Mouse (Mus musculus): ENCODE results near the gene Grin3a. TPM values are rescaled to one million over a fixed set of nuclear protein-coding genes. Genes with fewer than 3 reads are reported as not detected.

Gene Grin3a
- total and polyA plus RNA-seq, 3 experiments = 0.04 to 0.10 TPM; not detected in 1

- Histone ChIP-seq H3K4me1 (ENCODE audit: control insufficient read depth in 1 of 2, insufficient read depth in 2 of 2, low read length in 2 of 2) (no peaks in the 10 kb centered on the region), H3K79me2 (ENCODE audit: control insufficient read depth, insufficient read depth, low read length, poor library complexity) (no peaks in the 10 kb centered on the region), H3K27ac (ENCODE audit: control insufficient read depth, low read depth, low read length) (no peak overlapping the region), H3K36me3 (ENCODE audit: control insufficient read depth in 1 of 2, insufficient read depth in 2 of 2, low read length in 2 of 2) (no peaks in the 10 kb centered on the region), H3K9ac (ENCODE audit: control insufficient read depth, low read depth, low read length, poor library complexity, severe bottlenecking) (no peak overlapping the region), H3K9me3 (replicated peaks; ENCODE audit: insufficient read depth, low read length) (no peaks in the 10 kb centered on the region), H3K27me3 (ENCODE audit: control insufficient read depth in 1 of 2, insufficient read depth in 2 of 2, low read length in 2 of 2) (no peaks in the 10 kb centered on the region; a peak in 1 of 4 replicates), H3K4me3 (ENCODE audit: control insufficient read depth in 1 of 2, insufficient read depth in 1 of 2, low read depth in 2 of 2, low read length in 2 of 2) (no peak overlapping the region)
- peak; percentile 34 for DNase-seq (ENCODE audit: low read depth, low spot score)
- TF ChIP-seq CHD1 (IDR thresholded peaks at IDR 0.05; ENCODE audit: low read depth, low read length) = no peak
- TF ChIP-seq RCOR1 (IDR thresholded peaks at IDR 0.05; ENCODE audit: low read depth, low read length) = peak; percentile 78
- 0 out of 2 replicates have a peak, but pooled peaks have one; percentile 7 for TF ChIP-seq GATA1 (IDR thresholded peaks at IDR 0.05; ENCODE audit: low read depth, low read length)
- TF ChIP-seq EP300 (IDR thresholded peaks at IDR 0.05; ENCODE audit: low read depth in 1 of 2, low read length in 2 of 2) = peak in 1 of 2 experiments; percentile 22; a peak in 1 of 4 replicates
- TF ChIP-seq GABPA (IDR thresholded peaks at IDR 0.05; ENCODE audit: low read depth, low read length) = no peak
Measured at GRCm38 (mm10) chr4:49616924-49617323, 228.6 kb downstream of the Grin3a start.

Other genes starting within 250 kb of the Grin3a start
- gene Tmem246, start 247.9 kb downstream of the Grin3a start, total RNA-seq (2012; rRNA removed) = 2.6 and 2.9 TPM in 2 replicates
- 10 to 100 TPM in 1 of 2 experiments, not detected in 1; 11.1 TPM for gene Tmem246, start 247.9 kb downstream of the Grin3a start, polyA plus RNA-seq (2012; ENCODE audit: insufficient read depth in 1 of 2, insufficient read length in 2 of 2, low read depth in 1 of 2, low replicate concordance in 2 of 2, missing spikeins in 1 of 2)
- 37.7 and 40.8 TPM in 2 replicates for gene Rnf20, start 213.7 kb downstream of the Grin3a start, total RNA-seq (2012; rRNA removed)
- 10 to 100 TPM; 43.1 to 58.1 TPM for gene Rnf20, start 213.7 kb downstream of the Grin3a start, polyA plus RNA-seq (2012; ENCODE audit: insufficient read depth in 1 of 2, insufficient read length in 2 of 2, low read depth in 1 of 2, low replicate concordance in 2 of 2, missing spikeins in 1 of 2)
- gene Ppp3r2, start 163.7 kb downstream of the Grin3a start, total RNA-seq (2012; rRNA removed) = not detected in 2 replicates
- not detected for gene Ppp3r2, start 163.7 kb downstream of the Grin3a start, polyA plus RNA-seq (2012; ENCODE audit: insufficient read depth in 1 of 2, insufficient read length in 2 of 2, low read depth in 1 of 2, low replicate concordance in 2 of 2, missing spikeins in 1 of 2)